Mouse (Mus musculus) C2C12 (cell line): ENCODE measurements around the gene Vmn1r219. TPM values are rescaled to one million over a fixed set of nuclear protein-coding genes. Genes with fewer than 3 reads are reported as not detected.
"Not testable (repeated sequence)": the region's sequence is repeated elsewhere in the genome, so short reads cannot be mapped to it uniquely, and the experiment has no call there.

Experiments
- H3K27me3 ChIP-seq: one replicate; pipeline ENCODE4 v1.6.1; 2011; ENCODE audit not compliant: control insufficient read depth, insufficient read depth, insufficient read length
- H3K36me3 ChIP-seq: one replicate; pipeline ENCODE4 v1.6.1; 2011; ENCODE audit not compliant: control insufficient read depth, insufficient read depth
- H3K4me3 ChIP-seq: one replicate; pipeline ENCODE4 v1.5.1; 2011; ENCODE audit warnings: mild to moderate bottlenecking, control low read depth; ENCODE audit not compliant: poor library complexity, insufficient read depth, severe bottlenecking
- H3K79me2 ChIP-seq: one replicate; pipeline ENCODE4 v1.6.1; 2011; ENCODE audit not compliant: control insufficient read depth, insufficient read depth
- H3K79me3 ChIP-seq: one replicate; pipeline ENCODE4 v1.6.1; 2011; ENCODE audit warnings: low read depth, control low read depth
- H3ac ChIP-seq: one replicate; pipeline ENCODE3; 2011; ENCODE audit warnings: low read depth; ENCODE audit not compliant: control insufficient read depth, insufficient read length
- CEBPB ChIP-seq: IDR thresholded peaks from one replicate; pipeline ENCODE4 v1.6.1; 2011; ENCODE audit warnings: low read depth, mild to moderate bottlenecking, control low read depth, moderate library complexity
- CTCF ChIP-seq: IDR thresholded peaks from one replicate; pipeline ENCODE4 v1.5.1; 2011; ENCODE audit not compliant: control insufficient read depth, insufficient read depth, insufficient read length
- FOSL1 ChIP-seq: IDR thresholded peaks from one replicate; pipeline ENCODE4 v1.8.0; 2011; ENCODE audit warnings: mild to moderate bottlenecking, low read length; ENCODE audit not compliant: poor library complexity, insufficient read depth, severe bottlenecking
- MAX ChIP-seq: IDR thresholded peaks from one replicate; pipeline ENCODE4 v1.6.1; 2011; ENCODE audit warnings: mild to moderate bottlenecking, control low read depth
- MYOD1 ChIP-seq: IDR thresholded peaks from one replicate; pipeline ENCODE4 v1.6.1; 2011; ENCODE audit warnings: low read depth; ENCODE audit not compliant: control insufficient read depth, insufficient read length
- MYOG ChIP-seq: IDR thresholded peaks from one replicate; pipeline ENCODE4 v1.6.1; 2011; ENCODE audit not compliant: control insufficient read depth, insufficient read length; ENCODE audit errors: extremely low read depth
- USF1 ChIP-seq: IDR thresholded peaks from one replicate; pipeline ENCODE4 v1.6.1; 2011; ENCODE audit warnings: low read depth, mild to moderate bottlenecking, control low read depth, moderate library complexity
- long read RNA-seq, 2 experiments: library from polyadenylated mRNA; unstranded; transcript quantifications; one replicate each; pipeline ENCODE4 v2.0.0; 2019 to 2020
- polyA plus RNA-seq: library from polyadenylated mRNA; unstranded; fragments of >200 nt; fragmentation: generic; extraction: Trizol; gene quantifications from one replicate; pipeline ENCODE4 v1.2.1, GENCODE M21; 2012; ENCODE audit warnings: missing spikeins

The Vmn1r219 gene
- polyA plus RNA-seq = not detected
- long read RNA-seq, experiment 1 = 0 reads
- long read RNA-seq, experiment 2 = 0 reads

DNA sequence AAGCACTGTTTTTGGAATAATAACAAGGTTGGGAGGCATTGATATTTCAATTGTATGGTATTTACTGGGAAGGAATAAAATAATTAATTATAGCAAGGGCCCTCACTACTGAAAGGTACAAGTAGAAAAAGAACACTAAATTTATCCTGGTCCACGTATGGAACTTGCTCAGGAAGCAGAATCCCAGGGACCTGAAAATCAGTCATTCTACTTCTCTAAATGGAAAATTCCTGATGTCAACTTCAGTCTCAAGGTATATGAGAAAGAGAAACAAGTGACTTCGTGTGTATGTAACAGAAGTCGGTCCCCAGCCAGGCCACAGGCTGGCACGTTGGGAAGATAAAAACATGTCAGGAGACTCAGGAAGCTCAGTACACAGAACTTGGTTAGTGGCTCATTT is at the start of gene Vmn1r219:
Gene Vmn1r219 (plus strand): TSS at position 301 of the 400 bp plus-strand sequence.
- H3K27me3 ChIP-seq = no peaks in the 10 kb centered on the region
- no peak within 1 kb of the TSS for H3K4me3 ChIP-seq
- TF ChIP-seq MAX (no peak), MYOG (no peak), MYOD1 (no peak), FOSL1 (no peak), USF1 (no peak), CTCF (no peak), CEBPB (no peak)
- no peak within 1 kb of the TSS for H3ac ChIP-seq
- H3K79me3 ChIP-seq = no peaks in the 10 kb centered on the region
- no peaks in the 10 kb centered on the region for H3K79me2 ChIP-seq
- H3K36me3 ChIP-seq = no peaks in the 10 kb centered on the region

DNA sequence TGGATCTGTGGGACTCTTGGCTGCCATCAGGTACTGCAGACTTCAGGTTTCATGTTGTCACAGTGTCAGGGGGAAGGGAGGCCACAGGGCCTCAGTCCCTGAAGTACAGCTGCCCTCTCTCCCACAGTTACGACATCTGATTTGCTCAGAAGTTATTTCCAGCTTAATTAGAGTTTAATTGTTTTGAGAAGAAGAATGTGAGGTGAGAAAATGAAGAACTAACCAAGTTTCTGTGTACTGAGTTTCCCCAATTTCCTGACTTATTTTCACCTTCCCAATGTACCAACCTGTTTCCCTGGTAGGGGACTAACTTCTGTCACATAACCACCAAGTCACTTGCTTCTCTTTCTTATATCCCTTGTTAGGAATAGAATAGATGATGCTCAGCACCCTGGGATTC is 41.0 kb upstream of the Vmn1r219 start, which contains the start of gene Vmn1r217:
Gene Vmn1r217 (minus strand): TSS at position 101 of the 400 bp plus-strand sequence.
- not testable (repeated sequence) for H3K79me2 ChIP-seq, H3K36me3 ChIP-seq, H3ac ChIP-seq, H3K4me3 ChIP-seq, H3K27me3 ChIP-seq, H3K79me3 ChIP-seq

DNA sequence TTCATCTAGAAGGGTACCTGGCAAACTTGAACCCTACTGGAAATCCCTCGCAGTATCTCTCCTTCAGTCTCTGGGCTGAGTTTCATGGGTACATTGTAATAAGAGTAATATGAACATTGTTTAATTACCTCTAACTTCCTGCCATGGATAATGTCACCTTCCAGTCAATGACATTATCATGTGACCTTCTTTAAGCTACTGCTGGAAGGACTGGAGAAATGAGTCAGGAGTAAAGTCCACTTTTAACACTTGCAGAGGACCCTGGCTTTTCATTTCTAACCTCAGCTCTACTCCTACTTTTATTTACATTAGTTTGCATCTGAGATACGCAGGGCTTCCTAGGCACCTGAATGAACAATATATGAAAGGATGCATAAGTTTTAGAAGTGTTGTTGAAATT is 38.5 kb upstream of the Vmn1r219 start:
- Histone ChIP-seq H3K79me2 (no peaks in the 10 kb centered on the region), H3K36me3 (no peaks in the 10 kb centered on the region), H3K27me3 (no peaks in the 10 kb centered on the region), H3ac (no peak overlapping the region), H3K4me3 (no peak overlapping the region), H3K79me3 (no peaks in the 10 kb centered on the region)
- TF ChIP-seq CTCF = no peak
- TF ChIP-seq MYOG = no peak
- no peak for TF ChIP-seq CEBPB
- no peak for TF ChIP-seq USF1
- no peak for TF ChIP-seq FOSL1
- TF ChIP-seq MYOD1 = no peak
- no peak for TF ChIP-seq MAX

GRCm38 (mm10) chr13:23133099-23133498 is 26.0 kb upstream of the Vmn1r219 start, which contains the start of gene Vmn1r218:
Gene Vmn1r218 (plus strand): TSS chr13:23133155.
- no peak within 1 kb of the TSS for H3ac ChIP-seq
- no peaks in the 10 kb centered on the region for H3K27me3 ChIP-seq
- H3K79me3 ChIP-seq = no peaks in the 10 kb centered on the region
- H3K4me3 ChIP-seq = no peak within 1 kb of the TSS
- H3K79me2 ChIP-seq = no peaks in the 10 kb centered on the region
- TF ChIP-seq MAX = no peak
- TF ChIP-seq CTCF = no peak
- no peak for TF ChIP-seq USF1
- no peak for TF ChIP-seq MYOG
- TF ChIP-seq MYOD1 = no peak
- no peak for TF ChIP-seq CEBPB
- no peak for TF ChIP-seq FOSL1
- H3K36me3 ChIP-seq = no peaks in the 10 kb centered on the region

- H3K79me2 ChIP-seq = no peaks in the 10 kb centered on the region
- H3K4me3 ChIP-seq = no peak overlapping the region
- TF ChIP-seq USF1 (no peak), FOSL1 (no peak), MAX (no peak), CEBPB (no peak), CTCF (no peak), MYOG (no peak), MYOD1 (no peak)
- no peaks in the 10 kb centered on the region for H3K79me3 ChIP-seq
- no peaks in the 10 kb centered on the region for H3K36me3 ChIP-seq
- H3ac ChIP-seq = no peak overlapping the region
- H3K27me3 ChIP-seq = no peaks in the 10 kb centered on the region
These were observed 25.6 kb upstream of the Vmn1r219 start for GRCm38 (mm10) chr13:23133501-23133900.

- H3K79me3 ChIP-seq = no peaks in the 10 kb centered on the region
- no peak overlapping the region for H3ac ChIP-seq
- no peak overlapping the region for H3K4me3 ChIP-seq
- no peaks in the 10 kb centered on the region for H3K36me3 ChIP-seq
- no peak for TF ChIP-seq MYOD1
- no peak for TF ChIP-seq CTCF
- no peak for TF ChIP-seq CEBPB
- TF ChIP-seq MYOG = no peak
- no peak for TF ChIP-seq MAX
- no peaks in the 10 kb centered on the region for H3K27me3 ChIP-seq
- no peaks in the 10 kb centered on the region for H3K79me2 ChIP-seq
These were observed 20.2 kb upstream of the Vmn1r219 start for GRCm38 (mm10) chr13:23138880-23139279.

- Histone ChIP-seq H3K4me3 (no peak overlapping the region), H3K36me3 (no peaks in the 10 kb centered on the region), H3K27me3 (no peaks in the 10 kb centered on the region), H3K79me2 (no peaks in the 10 kb centered on the region), H3K79me3 (no peaks in the 10 kb centered on the region), H3ac (no peak overlapping the region)
- TF ChIP-seq CTCF (no peak), MAX (no peak), FOSL1 (no peak), MYOD1 (no peak), MYOG (no peak), USF1 (no peak)
These were observed 1.3 kb upstream of the Vmn1r219 start for GRCm38 (mm10) chr13:23157848-23158247.

DNA sequence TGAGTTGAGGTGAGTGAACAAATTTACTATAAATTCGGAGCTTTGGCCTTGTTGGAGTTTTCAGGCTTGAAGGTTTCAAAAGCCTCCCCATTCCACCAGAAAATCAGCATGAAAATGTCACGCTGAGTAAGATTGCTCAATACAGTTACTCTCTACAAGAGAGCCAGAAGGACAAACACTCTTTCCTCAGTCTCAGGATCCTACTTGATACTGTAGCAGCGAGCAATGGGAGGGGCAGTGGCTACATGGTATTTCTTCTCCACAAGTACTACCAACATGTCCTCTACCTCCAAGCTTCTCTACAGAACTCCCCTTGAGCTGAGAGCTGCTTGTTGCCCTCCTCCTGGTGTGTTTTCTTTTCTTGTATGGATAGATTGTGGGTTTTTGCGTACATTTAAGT is 7.4 kb downstream of the Vmn1r219 start:
- not testable (repeated sequence) for H3K79me3 ChIP-seq

More for the DNA sequence above, 7.4 kb downstream of the Vmn1r219 start:
- not testable (repeated sequence) for H3K4me3 ChIP-seq, H3K79me2 ChIP-seq, H3K27me3 ChIP-seq, H3K36me3 ChIP-seq, H3ac ChIP-seq
